Mouse (Mus musculus): ENCODE measurements around the gene Olfr512.

The Olfr512 gene

GRCm38 (mm10) chr7:108713020-108713419 lies at the start of gene Olfr512:
Olfr512 (plus strand) TSS chr7:108713320.
- no peak for DNase-seq

GRCm38 (mm10) chr7:108666118-108666517 lies 47.0 kb upstream of the Olfr512 start, which contains the start of gene Olfr510:
Olfr510 (plus strand) TSS chr7:108666418.
- DNase-seq = no peak

GRCm38 (mm10) chr7:108671058-108671457 lies 42.1 kb upstream of the Olfr512 start:
- no peak for DNase-seq

GRCm38 (mm10) chr7:108678886-108679285 lies 34.2 kb upstream of the Olfr512 start:
- DNase-seq = no peak

GRCm38 (mm10) chr7:108750673-108751072 lies 37.6 kb downstream of the Olfr512 start, which contains the start of gene Olfr513:
Olfr513 (plus strand) TSS chr7:108750973.
- DNase-seq = no peak

- DNase-seq = no peak
Observed at GRCm38 (mm10) chr7:108760411-108760810, 47.3 kb downstream of the Olfr512 start.

Data from right cerebral cortex, postnatal 25 days (tissue).